Mouse (Mus musculus) heart, adult 18-20 months (tissue): Measurements from ENCODE around the gene Olfr132. TPM values are rescaled to one million over a fixed set of nuclear protein-coding genes. Genes with fewer than 3 reads are reported as not detected.
"Not testable (repeated sequence)": the region's sequence is repeated elsewhere in the genome, so short reads cannot be mapped to it uniquely, and the experiment has no call there.

Experiments
- DNase-seq, 2 experiments: peaks; one replicate each; pipeline ENCODE4 v3.0.0; 2021 to 2022; ENCODE audit warnings: mixed read lengths in 1 of 2
- long read RNA-seq, 2 experiments: library from polyadenylated mRNA; stranded (forward); transcript quantifications; one replicate each; pipeline ENCODE4 v2.0.0; 2021
- total RNA-seq, 2 experiments: library from RNA; stranded (reverse); gene quantifications; 2 replicates each; pipeline ENCODE4 v1.2.3; 2021

The Olfr132 gene
- total RNA-seq, result not detected
- long read RNA-seq, experiment 1, result 0 reads
- long read RNA-seq, experiment 2, result 0 reads

GRCm38 (mm10) chr17:38134426-38134825 lies at the start of gene Olfr132:
TSS of gene Olfr132 (minus strand) at chr17:38134526.
- no peak for DNase-seq

DNA sequence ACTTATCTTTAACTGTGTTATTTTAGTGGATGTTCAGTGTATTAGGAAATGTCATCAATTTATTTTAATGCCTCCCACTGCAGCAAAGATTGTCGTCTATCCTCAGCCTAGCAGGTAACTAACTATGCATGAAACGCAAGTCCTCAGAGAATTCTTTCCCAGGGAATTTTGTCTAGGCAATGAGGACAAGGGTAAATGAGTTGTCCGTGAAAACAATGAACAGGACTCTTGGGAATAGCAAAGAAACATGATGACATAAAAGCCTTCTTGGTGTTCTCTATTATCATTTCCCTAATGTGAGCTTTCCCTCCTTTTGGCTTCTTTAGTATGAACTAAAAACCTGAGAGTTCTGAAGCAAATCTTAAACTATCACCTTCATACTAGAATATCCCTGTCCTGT lies 36.8 kb upstream of the Olfr132 start, which contains the start of gene Olfr134:
Gene Olfr134 (plus strand): TSS at position 301 of the 400 bp plus-strand sequence.
- DNase-seq, result no peak

DNA sequence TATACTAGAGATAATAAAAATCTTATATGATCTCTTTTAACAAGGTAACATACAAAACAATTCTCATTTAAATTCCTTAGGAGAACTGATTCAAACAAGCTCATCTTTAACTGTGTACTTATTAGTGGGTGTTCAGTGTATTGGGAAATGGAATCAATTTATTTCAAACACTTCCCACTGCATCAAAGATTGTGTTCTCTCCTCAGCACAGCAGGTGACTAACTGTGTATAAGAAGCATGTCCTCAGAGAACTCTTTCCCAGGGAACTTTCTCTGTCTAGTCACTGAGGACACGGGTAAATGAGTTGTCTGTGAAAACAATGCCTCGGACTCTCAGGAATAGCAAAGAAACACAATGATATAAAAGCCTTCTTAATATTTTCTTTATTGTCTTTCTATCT lies 10.7 kb upstream of the Olfr132 start, which contains the start of gene Olfr133:
Gene Olfr133 (plus strand): TSS at position 301 of the 400 bp plus-strand sequence.
- DNase-seq, result no peak

- not testable (repeated sequence) for DNase-seq
Measured at GRCm38 (mm10) chr17:38125371-38125770, 9.0 kb downstream of the Olfr132 start.

DNA sequence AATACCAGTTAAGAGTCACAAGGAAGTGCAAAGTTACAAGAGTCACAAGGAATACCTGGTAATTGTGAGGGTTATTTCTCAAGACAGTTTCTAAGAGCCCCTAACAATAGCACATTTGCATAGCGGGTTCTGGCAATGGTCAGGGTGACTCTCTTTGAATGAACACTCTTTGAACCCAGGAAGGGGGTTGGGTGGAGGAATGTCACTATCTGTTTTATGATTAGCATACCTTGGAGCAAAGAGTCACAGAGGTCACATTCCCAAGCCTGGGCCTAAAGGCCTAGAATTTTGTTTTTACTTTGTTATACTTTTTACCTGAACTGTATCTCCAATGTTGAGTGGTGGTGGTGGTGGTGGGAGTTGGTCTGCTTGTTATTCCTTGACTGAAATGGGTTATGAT lies 10.1 kb downstream of the Olfr132 start:
- not testable (repeated sequence) for DNase-seq

GRCm38 (mm10) chr17:38088593-38088992 lies 45.7 kb downstream of the Olfr132 start, which contains the start of gene Olfr131:
TSS of gene Olfr131 (minus strand) at chr17:38088693.
- DNase-seq, result no peak

- no peak for DNase-seq
Measured at GRCm38 (mm10) chr17:38082364-38082763, 52.0 kb downstream of the Olfr132 start.

Other genes with a start within 250 kb of the Olfr132 start
- gene Olfr127, start 234.1 kb downstream of the Olfr132 start, total RNA-seq, result not detected
- not detected for gene Olfr128, start 214.0 kb downstream of the Olfr132 start, total RNA-seq
- gene Olfr761, start 181.4 kb downstream of the Olfr132 start, total RNA-seq, result not detected
- gene Olfr129, start 74.4 kb downstream of the Olfr132 start, total RNA-seq, result not detected
- gene Olfr130, start 70.6 kb downstream of the Olfr132 start, total RNA-seq, result not detected
- not detected for gene Olfr131, start 45.8 kb downstream of the Olfr132 start, total RNA-seq
- not detected for gene Olfr133, start 10.8 kb upstream of the Olfr132 start, total RNA-seq
- not detected for gene Olfr134, start 36.9 kb upstream of the Olfr132 start, total RNA-seq
- not detected for gene Olfr135, start 69.8 kb upstream of the Olfr132 start, total RNA-seq
- gene Olfr138, start 126.5 kb upstream of the Olfr132 start, total RNA-seq, result not detected
- not detected for gene Olfr137, start 173.0 kb upstream of the Olfr132 start, total RNA-seq
- not detected for gene Olfr136, start 195.3 kb upstream of the Olfr132 start, total RNA-seq